Mouse (Mus musculus) hindbrain, embryonic 11.5 days (tissue): ENCODE measurements around the gene Hsd3b6. TPM values are rescaled to one million over a fixed set of nuclear protein-coding genes. Genes with fewer than 3 reads are reported as not detected.

Experiments used
- ATAC-seq: fragments of 200-750 bp; cut with Nextera tagmentation; 2 replicates; pipeline ENCODE4 v1.8.0; 2017; ENCODE audit warnings: mild to moderate bottlenecking, moderate TSS enrichment, moderate library complexity; ENCODE audit not compliant: low FRiP score
- DNase-seq: peaks from one replicate; pipeline ENCODE4 v3.0.0-alpha.2; 2015; ENCODE audit warnings: low spot score
- H3K27ac ChIP-seq: fragments of 300-500 bp; sonication (generic); 2 replicates; pipeline ENCODE4 v1.5.1; 2014; ENCODE audit warnings: mild to moderate bottlenecking, low read depth, low read length
- H3K27me3 ChIP-seq: fragments of 300-500 bp; sonication (generic); 2 replicates; pipeline ENCODE4 v1.6.1; 2014; ENCODE audit warnings: mild to moderate bottlenecking, low read length, moderate library complexity, mixed read lengths; ENCODE audit not compliant: control insufficient read depth, insufficient read depth
- H3K36me3 ChIP-seq: fragments of 300-500 bp; sonication (generic); 2 replicates; pipeline ENCODE4 v1.6.1; 2014; ENCODE audit warnings: mild to moderate bottlenecking, low read length, moderate library complexity, mixed read lengths; ENCODE audit not compliant: control insufficient read depth, insufficient read depth
- H3K4me1 ChIP-seq: fragments of 300-500 bp; sonication (generic); replicated peaks from 2 replicates; pipeline ENCODE4 v1.6.1; 2014; ENCODE audit warnings: low read length, mixed read lengths; ENCODE audit not compliant: control insufficient read depth, insufficient read depth
- H3K4me2 ChIP-seq: fragments of 300-500 bp; sonication (generic); replicated peaks from 2 replicates; pipeline ENCODE4 v1.6.1; 2014; ENCODE audit warnings: mild to moderate bottlenecking, low read depth, low read length
- H3K4me3 ChIP-seq: fragments of 300-500 bp; sonication (generic); 2 replicates; pipeline ENCODE4 v1.5.1; 2014; ENCODE audit warnings: low read depth, low read length
- H3K9ac ChIP-seq: fragments of 300-500 bp; sonication (generic); 2 replicates; pipeline ENCODE4 v1.6.1; 2014; ENCODE audit warnings: low read depth, low read length
- H3K9me3 ChIP-seq: fragments of 300-500 bp; sonication (generic); 2 replicates; pipeline ENCODE4 v1.6.1; 2016; ENCODE audit warnings: low read length; ENCODE audit not compliant: control insufficient read depth
- WGBS: fragments of 180-500 bp; shearing (Covaris S2); extraction: QIAGEN DNeasy Blood & Tissue Kit; methylation state at CpG from one replicate; pipeline ENCODE4 v1.1.7; 2014; 5-methylcytosine and 5-hydroxymethylcytosine counted together
- polyA plus RNA-seq: library from polyadenylated mRNA; unstranded; fragments of >200 nt; fragmentation: Nextera tagmentation; extraction: Ambion mirVana; gene quantifications from 2 replicates; pipeline ENCODE4 v1.2.1, GENCODE M21; 2014

Hsd3b6 gene
- polyA plus RNA-seq, 1 experiment from 2014 or later: 17.9 TPM

DNA sequence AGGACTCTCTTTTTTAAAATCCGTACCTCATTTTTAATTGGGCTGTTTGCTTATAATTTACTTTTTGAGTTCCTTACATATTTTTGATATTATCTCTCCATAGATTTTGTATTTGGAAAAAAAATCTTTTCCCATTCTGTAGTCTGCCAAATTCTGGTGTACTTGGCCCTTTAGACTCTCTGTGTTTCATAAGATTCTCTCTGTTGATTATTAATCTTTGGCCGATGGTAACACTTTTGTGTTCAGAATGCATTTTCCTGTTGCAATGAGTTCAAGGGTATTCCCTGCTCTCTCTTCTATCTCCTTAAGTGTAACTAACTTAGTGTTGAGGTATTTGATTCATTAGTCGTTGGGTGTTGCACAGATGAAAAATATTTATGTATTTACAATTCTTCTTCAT is 57.4 kb downstream of the Hsd3b6 start:
- Histone ChIP-seq H3K4me2 (no peak overlapping the region), H3K4me3 (no peak overlapping the region), H3K36me3 (no peaks in the 10 kb centered on the region), H3K4me1 (no peaks in the 10 kb centered on the region), H3K27me3 (no peaks in the 10 kb centered on the region), H3K9me3 (no peaks in the 10 kb centered on the region), H3K9ac (no peak overlapping the region), H3K27ac (no peak overlapping the region)
- 85% methylated on average over 3 of the region's 3 CpGs for WGBS
- DNase-seq (no peak), ATAC-seq (no peak)

Other genes with a start within 250 kb of the Hsd3b6 start
- not detected in 2 replicates for gene Gm10681, start 225.6 kb downstream of the Hsd3b6 start, polyA plus RNA-seq
- gene Hsd3b5, start 184.2 kb downstream of the Hsd3b6 start, polyA plus RNA-seq: not detected in 2 replicates
- gene Hsd3b2, start 89.9 kb downstream of the Hsd3b6 start, polyA plus RNA-seq: 0.08 TPM in 1 of 2 replicates, not detected in the other
- gene Hsd3b3, start 51.3 kb downstream of the Hsd3b6 start, polyA plus RNA-seq: not detected in 2 replicates
- 0.32 and 0.76 TPM in 2 replicates for gene Hsd3b1, start 45.4 kb upstream of the Hsd3b6 start, polyA plus RNA-seq
- not detected in 2 replicates for gene Hao2, start 78.8 kb upstream of the Hsd3b6 start, polyA plus RNA-seq